Mouse (Mus musculus) large intestine, adult 2 months (tissue): ENCODE measurements at regions not wholly inside any gene's neighbourhood (a gene's known extent, or its start where the extent isn't known, plus 50 kb on each side); places are given as distances from the start of the nearest gene placed in this dataset.
A peak's percentile ranks its signal among the peaks of the same experiment; 100 is the strongest.

ENCODE experiments used
- DNase-seq: peaks from one replicate; pipeline ENCODE4 v3.0.0-alpha.2; 2012; ENCODE audit warnings: low read depth, low spot score
- WGBS: fragments of 180-500 bp; shearing (Covaris S2); methylation state at CpG from one replicate; pipeline ENCODE4 v1.1.7; 2018; 5-methylcytosine and 5-hydroxymethylcytosine counted together

DNA sequence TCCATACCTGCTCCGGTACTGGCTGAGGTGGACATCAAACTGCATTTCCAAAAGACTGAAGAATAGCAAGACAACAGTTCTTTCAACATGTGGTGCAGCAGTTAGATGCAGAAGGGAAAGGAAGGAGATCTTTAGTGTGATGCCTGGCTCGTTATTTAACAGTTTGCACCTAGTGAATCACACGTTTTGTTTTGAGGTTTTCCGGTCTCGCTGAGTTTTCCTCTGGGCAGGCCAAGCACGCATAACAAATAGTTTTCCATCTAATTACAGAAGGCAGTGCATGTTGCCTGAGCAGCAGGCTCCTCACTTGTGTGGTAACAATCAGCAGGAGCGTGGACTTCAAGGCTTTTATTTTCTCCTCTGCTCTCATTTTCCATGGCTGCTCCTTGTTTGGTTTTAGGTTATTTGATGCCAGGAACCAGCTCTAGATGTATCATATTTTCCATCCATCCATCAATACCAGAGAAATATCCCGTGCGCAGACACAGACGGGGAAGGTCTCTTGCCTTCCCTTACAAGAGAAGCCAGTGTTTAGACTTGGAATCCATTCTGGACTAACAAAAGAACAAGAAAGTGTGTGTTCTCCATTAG, 199.6 kb upstream of the Ccdc122 start:
- 79% methylated on average over 10 of the region's 10 CpGs for WGBS
- no peak for DNase-seq

DNA sequence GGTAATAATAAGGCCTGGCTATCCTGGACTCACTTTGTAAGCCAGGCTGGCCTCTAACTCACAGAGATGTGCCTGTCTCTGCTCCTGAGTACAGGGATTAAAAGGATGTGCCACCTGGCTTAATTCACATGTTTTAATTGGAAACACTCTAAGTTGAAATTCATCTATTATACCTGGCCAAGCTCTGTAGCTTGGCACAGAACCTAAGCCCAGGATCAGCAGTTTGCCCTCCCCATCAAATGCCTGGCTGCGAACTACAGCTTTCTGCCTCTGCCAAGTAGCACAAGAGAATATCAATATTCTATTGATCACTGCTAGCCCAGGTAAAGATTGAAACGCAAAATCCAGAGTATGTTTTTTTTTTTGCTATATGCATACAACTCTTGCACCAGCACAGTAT, 200.3 kb upstream of the Ccdc122 start:
- WGBS, result 99% methylated on average over 2 of the region's 2 CpGs
- no peak for DNase-seq

DNA sequence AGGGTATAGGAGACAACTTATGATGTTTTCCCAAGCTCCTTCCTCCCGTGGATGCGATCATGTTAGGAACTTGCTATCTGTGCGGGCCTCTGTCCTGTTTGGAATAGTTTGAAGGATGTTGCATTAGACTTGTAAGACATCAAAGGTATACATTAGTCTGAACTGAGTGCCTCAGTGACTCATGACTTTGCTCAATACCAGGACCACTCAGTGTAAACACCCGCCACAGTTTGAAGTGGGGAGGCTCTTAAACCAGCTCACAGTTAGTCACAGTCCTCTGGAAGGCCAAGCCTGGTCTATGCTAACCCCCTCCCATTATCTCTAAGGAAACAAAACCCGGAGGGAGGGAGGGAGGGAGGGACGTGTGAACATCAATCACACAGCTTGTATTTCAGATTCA, 202.5 kb upstream of the Ccdc122 start:
- DNase-seq, result no peak
- 79% methylated on average over 6 of the region's 6 CpGs for WGBS

DNA sequence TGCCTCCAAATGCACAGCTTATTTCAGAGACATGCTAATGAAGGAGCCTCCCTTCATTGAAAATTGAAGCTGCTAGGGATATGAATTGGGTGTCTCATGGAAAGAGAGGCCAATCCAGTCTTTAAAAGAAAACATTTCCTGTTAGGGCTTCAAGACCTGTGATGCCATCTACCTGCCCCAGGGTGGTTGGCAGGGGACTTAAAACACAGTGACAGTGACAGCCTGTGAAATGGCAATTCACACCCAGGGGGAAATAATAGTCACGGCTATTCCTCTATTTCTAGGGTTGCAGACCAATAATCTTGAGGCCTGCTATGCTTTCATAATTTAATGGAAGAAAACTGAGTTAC, 207.4 kb upstream of the Ccdc122 start:
- WGBS, result 83% methylated on average over 1 of the region's 1 CpGs
- no peak for DNase-seq

DNA sequence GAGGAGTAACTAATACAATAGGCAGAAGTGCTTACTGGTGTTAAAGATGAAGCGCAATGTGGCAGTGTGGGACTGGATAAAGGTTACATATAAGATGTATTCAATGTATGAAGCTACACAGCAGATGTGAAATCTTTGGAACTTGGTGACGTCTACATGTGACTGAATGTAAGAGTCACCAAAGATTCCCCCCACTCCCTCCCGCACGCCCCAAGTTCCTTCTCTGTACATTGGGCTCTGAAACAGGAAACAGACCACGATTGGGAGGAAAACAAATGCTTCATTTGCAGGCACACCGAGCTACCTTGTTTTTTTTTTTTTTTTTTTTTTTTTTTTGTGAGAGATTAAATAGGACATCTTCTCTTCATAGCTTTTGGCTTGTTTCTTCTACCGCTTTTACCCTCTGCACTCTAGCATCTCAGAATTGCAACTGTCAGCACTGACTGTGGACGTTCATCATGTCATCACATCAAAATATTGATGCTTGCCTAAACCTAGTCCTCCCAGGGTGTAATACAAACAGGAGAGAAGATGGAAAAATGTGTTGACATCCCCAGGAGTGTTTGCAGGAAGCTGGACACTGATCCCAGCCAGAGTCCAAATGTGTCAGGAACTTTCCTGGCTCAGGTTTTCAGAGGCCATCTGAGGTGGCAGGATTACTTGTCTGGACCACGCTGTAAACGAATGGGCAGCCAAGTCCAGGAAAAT, 208.0 kb upstream of the Ccdc122 start:
- no peak for DNase-seq
- 75% methylated on average over 10 of the region's 10 CpGs for whole genome bisulfite sequencing

DNA sequence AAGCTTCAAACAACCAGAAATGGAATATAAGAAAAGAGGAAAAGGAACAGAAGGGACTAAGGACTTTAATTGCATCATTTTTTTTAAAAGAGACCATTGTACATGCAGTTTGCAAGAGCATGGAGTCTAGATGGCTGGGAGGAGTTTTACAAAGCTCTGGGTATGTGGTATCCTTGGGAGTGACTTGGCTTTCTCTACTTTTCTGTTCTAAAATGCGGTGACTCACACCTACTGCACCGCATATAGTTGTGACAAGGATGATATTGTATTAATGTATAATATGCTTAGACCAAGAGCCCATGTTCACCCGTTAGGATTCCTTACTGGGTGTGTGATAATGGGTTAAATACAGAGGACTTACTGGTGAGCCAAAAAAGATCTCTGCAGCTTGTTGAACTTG, 212.5 kb upstream of the Ccdc122 start:
- 81% methylated on average over 3 of the region's 3 CpGs for WGBS
- no peak for DNase-seq

DNA sequence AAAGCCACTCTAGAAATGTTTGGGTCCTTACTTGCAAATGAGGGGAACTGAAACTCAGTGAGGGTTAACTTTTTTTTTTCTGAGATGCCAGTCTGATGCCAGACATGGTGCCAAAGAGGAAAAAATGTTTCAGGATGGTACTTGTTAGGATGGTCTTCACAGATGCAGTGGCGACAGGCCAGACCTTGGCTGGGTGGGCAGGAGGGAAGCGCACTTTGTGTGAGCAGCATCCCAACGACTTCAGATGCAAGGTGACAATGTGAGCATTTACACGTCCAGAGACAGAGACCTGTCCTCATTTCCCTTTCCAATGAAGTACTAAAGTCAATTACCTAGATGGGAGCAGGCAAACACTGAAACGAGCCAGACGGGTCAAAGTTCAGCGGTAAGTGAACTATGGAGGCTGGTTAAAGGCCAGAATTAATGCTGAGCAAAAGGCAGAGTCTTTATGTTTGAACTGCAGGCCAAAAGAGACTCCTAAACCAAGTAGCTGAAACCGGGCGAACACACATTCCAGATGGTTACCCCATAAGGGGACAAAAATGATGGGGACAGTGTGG, 213.7 kb upstream of the Ccdc122 start:
- DNase-seq, result no peak
- WGBS, result 51% methylated on average over 9 of the region's 9 CpGs

DNA sequence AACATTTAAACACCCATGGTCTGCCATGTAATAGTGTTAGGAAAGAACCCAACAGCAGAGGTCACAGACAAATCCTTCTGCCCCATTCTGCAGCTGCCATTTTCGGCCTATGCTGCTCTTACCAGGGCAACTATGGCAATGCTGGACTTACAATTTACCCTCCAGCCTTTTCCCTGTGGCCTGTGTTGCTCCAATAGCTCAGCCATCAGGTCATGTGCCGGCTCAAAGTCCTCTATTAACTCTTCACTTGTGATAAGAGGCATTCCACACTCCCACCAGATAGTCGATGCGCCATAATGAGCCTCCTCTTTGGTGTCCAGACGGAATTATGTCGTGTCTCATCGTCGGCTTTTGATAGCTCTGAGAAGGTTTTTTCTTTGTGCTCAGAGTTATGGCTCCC, 214.7 kb upstream of the Ccdc122 start:
- WGBS, result 83% methylated on average over 8 of the region's 8 CpGs
- no peak for DNase-seq

DNA sequence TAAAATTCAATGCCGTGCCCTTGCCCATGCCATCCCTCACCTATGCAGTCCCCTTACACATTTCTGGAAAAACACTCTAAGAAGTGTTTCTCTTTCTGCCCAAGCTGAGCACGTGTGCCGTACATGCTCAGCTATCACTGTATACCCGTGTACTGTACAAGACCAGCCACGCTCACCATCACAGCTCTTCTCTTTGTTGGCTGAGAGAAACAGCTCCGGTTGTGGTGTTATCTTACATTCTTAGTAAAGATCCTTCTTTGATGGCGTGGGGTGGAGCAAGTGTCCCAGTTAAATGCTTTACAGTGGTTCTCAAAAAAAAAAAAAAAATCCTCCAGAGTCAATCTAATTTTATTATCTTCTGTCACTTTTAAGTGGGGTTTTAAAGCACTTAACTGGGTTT, 215.1 kb upstream of the Ccdc122 start:
- WGBS, result 72% methylated on average over 7 of the region's 7 CpGs
- no peak for DNase-seq

DNA sequence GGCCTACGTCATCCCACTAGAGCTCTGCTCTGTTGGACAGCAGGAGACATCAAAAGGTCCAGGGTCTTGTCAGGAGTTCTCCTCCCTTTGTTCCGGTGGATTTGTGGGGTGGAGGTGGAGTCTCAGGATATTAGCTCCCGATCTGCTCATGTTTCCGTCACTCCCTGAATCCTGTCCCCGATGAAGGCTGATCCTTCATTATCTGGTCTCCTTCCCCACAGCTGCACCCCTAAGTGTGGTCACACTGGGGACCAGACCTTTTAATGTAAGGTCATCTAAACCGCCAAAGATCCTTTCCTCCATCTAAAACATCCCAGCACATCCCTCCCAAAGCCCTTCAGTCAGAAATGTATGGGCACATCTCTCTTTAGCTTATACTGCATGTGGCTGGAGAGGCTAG, 215.6 kb upstream of the Ccdc122 start:
- no peak for DNase-seq
- 97% methylated on average over 6 of the region's 6 CpGs for WGBS

DNA sequence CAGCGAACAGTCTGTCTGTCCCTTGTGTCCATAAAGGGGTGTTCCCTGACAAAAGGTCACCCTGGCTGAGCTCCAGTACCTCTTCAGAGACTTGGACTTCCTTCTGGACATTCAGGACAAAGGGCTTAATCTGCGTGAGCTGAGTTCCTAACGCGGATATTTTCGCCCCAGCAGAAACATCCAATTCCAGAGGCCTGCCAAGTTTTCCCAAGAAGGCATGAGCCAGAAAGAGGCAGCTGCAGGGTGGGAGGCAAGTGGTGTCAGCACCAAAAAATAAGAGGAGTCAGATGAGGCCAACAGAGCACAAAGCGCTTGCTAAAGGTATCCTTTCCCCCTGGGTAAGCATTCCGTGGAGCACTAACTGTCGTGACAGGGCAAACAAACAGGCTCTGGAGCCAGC, 216.9 kb upstream of the Ccdc122 start:
- no peak for DNase-seq
- WGBS, result 20% methylated on average over 8 of the region's 8 CpGs

DNA sequence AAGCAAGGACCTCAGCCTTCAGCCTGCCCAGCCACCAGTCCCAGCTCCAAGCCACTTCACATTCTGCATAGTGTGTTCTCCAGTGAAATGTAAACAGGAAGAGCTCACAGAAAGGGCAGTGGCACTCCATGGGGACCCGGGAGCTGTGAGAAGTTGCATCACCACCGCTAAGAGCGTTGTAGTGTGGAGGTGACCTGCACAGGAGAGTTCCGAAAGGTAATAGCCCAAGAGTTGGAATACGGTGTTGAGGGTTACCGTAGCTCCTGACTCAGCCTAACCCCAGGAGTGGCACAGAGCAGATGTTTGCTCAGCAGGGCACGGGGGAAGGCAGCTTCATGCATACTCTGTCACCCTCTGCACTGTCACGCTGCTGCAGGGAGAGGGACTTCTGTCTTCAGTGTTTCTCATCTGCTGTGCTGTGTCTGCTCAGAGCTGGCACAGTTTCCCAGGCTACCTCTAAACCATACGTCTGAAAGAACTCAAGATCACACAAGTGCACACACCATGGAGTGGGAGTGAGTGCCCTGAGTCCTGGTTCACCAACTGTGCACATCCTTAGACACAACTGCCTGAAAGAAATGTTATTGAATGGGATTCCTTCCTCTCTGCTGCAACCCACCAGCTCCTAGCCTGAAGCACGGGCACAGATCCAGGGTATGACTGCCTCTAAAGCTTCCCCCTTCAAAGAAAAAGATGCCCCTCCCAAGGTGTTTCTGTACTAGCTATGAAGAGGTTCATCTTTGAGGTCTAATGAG, 218.1 kb upstream of the Ccdc122 start:
- whole genome bisulfite sequencing, result 24% methylated on average over 10 of the region's 10 CpGs
- DNase-seq, result no peak

DNA sequence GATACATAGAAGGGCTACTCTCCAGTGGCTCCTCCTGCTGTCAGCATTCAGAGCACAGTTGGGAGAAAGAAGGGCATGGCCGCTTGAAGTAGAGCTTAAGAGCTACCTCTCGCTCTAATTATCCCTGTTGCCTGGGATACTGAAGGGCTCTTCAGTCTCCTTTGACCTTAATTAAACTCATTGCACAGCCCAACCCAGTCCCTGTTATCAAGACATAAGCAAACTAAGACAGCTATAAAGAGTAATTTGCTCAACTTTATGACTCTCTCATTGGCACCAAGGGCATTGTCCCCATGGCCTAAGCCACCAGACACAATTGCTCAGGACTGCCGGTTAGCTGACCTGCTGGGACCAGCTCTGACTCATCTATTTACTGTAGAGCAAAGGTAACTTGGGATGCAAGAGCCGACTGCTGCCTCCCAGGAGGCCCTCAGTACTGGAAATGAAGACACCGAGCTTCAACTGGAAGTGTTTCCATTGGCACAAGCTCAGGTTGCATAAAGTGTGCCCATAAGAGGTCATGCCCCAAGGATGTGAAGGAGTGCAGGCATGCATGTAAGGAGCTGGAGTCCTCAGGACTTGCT, 219.3 kb upstream of the Ccdc122 start:
- DNase-seq, result peak; percentile 97
- WGBS, result 27% methylated on average over 5 of the region's 5 CpGs

DNA sequence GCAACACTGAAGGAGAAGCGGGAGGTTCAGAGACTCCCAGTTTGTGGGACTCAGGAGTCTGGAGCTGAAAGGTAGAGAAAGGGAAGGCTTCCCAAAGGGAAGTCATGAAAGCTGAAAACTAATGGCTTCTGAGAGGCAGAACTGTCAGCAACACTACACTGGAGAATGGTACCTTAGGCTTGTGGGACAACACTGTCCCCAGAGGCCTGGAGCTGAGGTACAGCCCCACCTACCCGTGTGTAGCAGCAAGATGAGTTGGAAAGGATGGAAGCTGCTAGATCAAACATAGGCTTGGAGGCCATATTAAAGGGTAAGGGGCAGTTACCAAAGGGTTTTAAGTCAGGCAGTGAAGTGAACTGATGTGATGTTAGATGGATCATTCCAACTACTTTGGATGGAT, 219.9 kb upstream of the Ccdc122 start:
- WGBS, result 73% methylated on average over 2 of the region's 2 CpGs
- DNase-seq, result no peak

DNA sequence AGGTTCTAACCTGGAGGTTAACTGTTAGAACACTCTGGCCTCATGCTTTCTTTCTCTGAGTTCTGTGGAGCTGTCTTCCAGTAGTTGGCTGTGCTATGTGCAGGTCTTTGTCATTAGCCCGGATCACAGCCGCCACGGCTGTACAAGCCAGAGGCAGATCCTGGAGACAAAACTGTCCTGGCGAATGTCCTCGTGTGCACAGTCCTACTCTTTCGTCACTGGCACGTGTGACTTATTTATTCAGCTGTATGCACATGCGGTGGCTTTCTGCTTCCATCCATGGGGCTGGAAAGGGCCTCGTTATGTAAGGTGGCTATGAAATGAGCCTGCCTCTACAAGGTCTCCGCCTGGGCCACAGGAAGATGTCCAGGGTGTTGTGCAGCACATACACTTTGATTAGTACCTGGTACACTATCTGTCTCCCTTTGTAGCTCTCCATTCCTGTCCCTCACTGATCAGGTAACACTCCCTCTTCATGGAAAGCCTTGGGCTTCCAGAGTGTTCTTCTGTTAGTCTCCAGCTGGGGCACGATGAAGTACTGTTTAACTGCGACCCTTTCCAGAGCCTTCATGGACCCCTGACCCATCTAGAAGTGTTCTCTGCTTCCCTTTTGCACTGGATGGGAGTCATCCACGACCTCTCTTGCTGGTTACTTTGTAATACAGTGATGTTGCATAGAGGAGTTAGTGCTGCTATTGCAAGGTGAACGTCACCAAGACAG, 224.3 kb upstream of the Ccdc122 start:
- WGBS, result 53% methylated on average over 14 of the region's 14 CpGs
- DNase-seq, result no peak

DNA sequence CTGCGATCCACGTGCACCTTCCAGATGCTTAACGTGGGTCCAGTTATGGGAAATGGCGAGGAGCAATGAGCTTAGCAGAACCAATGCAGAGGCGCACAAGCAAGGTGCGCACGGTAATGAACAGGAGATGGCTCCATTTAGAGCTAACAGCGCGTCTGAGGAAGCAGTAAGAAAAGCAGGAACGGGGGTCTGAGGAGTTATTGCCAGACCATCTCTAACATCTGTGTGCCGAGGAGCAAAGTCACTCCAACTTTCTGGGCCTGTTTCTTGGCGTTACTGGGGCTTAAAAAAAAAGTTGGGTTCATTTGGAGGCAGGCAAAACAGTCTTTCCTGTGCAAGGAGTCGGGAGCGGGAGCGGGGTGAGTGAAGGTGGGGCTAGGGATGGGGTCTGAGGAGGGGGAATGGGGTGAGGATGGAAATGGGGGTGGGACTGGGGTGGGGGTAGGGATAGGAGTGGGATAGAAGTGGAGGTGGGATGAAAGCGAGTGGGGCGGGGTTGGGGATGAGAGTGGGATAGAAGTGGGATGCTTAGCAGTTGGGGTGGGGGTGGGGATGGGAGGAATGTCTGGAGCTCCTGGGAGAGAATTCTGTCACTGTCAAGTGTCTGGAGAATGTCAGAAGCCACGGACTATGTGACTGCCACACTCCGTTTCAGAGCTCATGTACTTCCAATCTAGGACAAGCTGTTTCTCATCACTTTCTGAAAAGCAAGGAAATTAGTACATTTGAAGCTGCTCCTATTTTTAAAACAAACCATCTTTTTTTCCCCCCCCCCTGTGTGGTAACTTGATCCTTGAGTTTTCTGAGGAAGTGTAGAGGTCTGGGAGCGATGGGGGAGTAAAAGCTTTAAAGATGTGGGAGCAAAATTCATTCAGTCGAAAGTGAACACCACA, 225.6 kb upstream of the Ccdc122 start:
- DNase-seq, result no peak
- 77% methylated on average over 21 of the region's 21 CpGs for WGBS

DNA sequence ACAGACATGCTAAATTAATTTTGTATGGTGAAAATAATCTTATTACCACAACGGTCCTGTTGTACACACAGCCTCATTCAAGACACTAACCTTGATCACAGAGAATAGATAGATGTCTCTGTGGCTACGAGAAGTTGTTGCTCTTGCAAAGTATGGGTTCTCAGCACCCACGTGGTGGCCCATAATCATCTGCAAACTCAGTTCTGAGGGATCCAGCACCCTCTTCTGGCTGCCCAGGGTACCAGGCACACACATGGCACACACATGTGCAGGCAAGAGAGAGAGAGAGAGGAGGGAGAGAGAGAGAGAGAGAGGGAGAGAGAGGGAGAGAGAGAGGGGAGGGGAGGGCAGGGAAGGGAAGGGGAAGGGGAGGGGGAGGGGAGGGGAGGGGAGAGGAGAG, 226.5 kb upstream of the Ccdc122 start:
- no peak for DNase-seq
- WGBS, result 91% methylated on average over 3 of the region's 3 CpGs

DNA sequence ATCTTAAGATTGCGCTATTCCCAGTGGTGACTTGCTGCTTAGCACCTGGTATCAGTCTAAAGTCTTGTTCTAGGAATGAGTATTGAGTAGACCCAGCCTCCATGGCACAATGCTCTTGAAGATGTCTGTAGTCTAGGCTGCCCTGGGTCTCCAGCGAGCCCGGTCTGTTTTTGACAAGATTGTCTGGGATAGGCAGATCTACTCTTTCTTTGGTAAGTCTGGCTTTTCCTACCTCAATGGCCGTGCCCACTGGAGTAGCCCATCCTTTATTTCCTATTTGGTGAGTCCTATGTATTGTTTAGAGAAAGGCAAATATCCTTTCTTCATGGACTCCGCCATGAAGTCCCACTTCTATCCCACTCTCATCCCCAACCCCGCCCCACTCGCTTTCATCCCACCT, 227.2 kb upstream of the Ccdc122 start:
- no peak for DNase-seq
- WGBS, result 99% methylated on average over 7 of the region's 7 CpGs

DNA sequence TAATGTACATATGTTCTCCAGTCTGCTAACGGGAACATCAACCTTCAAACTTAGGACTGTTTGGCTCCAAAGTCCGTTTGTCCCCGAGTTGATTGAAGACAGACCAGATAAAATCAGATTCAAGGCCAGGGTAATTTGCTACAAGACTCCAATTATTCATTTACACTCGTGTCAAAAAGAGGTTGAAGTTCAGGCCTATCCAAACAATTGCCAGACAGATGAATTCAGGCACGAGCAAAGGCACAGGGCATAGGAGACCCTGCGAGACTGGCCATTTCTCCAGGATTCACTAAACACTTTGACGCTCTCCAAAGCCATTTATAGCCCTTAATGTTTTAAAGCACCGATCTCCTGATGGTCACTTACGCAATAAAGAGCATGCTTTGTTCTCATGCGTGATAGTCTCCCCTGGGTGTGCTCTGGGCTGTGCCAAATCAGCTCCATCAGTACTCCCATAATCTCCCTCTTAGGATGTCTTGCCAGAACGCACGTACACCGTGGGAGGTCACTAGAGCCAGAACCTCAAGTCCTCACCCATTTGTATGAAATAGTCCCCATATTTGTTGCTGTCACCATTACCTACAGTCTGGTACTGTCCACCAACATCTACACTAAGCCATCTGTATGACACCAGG, 231.3 kb upstream of the Ccdc122 start:
- WGBS, result 31% methylated on average over 13 of the region's 13 CpGs
- no peak for DNase-seq
